In genomic region chr16:4781524-4782196, GRCm38 (mm10) we compare ENCODE assay signal across 8 mouse cellular contexts. TPM values are rescaled to one million over a fixed set of nuclear protein-coding genes. Genes with fewer than 3 reads are reported as not detected.
DNase-seq lines count a peak whose midpoint lies in the region; ATAC-seq and TF ChIP-seq lines count a peak whose summit lies in the region.

No protein-coding gene starts in this region.

- H3K9ac ChIP-seq in embryonic facial prominence, embryonic 15.5 days = no peak overlapping the region
- H3K9ac ChIP-seq in heart, postnatal 0 days (replicated peaks; ENCODE audit: low read depth, low read length) = no peak overlapping the region

- no peak overlapping the region for H3K4me3 ChIP-seq in embryonic facial prominence, embryonic 15.5 days (replicated peaks)
- H3K4me3 ChIP-seq in heart, postnatal 0 days (ENCODE audit: low read depth, low read length) = no peak overlapping the region

- H3K4me1 ChIP-seq in embryonic facial prominence, embryonic 15.5 days = peaks cover 27% of the 10 kb centered on the region
- peaks cover 57% of the 10 kb centered on the region for H3K4me1 ChIP-seq in heart, postnatal 0 days (ENCODE audit: control insufficient read depth, insufficient read depth)

- WGBS in embryonic facial prominence, embryonic 15.5 days = 60% methylated on average over 5 of the region's 5 CpGs
- WGBS in heart, postnatal 0 days = 21% methylated on average over 5 of the region's 5 CpGs

- TF ChIP-seq EP300 in heart, postnatal 0 days (IDR thresholded peaks at IDR 0.05; ENCODE audit: low read depth) = no peak

- H3K36me3 ChIP-seq in embryonic facial prominence, embryonic 15.5 days = peaks cover 4% of the 10 kb centered on the region; the same call in 1 of the 2 replicates
- H3K36me3 ChIP-seq in heart, postnatal 0 days (replicated peaks; ENCODE audit: control insufficient read depth, insufficient read depth, low read length) = peaks cover 4% of the 10 kb centered on the region; the same call in 1 of the 2 replicates

- peak; percentile 91 for DNase-seq in adipocyte (ENCODE audit: low spot score)
- peak; percentile 62 for DNase-seq in heart, postnatal 0 days (ENCODE audit: low spot score)
- DNase-seq in layer of hippocampus, postnatal 14 days (ENCODE audit: low spot score in 2 of 2) = peak; percentile 59 to 75
- peak; percentile 80 for DNase-seq in ovary, postnatal 14 days (ENCODE audit: low spot score)
- DNase-seq in spleen, adult 12 weeks (ENCODE audit: low spot score) = no peak

- H3K27ac ChIP-seq in embryonic facial prominence, embryonic 15.5 days (replicated peaks) = peak overlapping the region; percentile 52
- peak overlapping the region; percentile 83 for H3K27ac ChIP-seq in heart, postnatal 0 days (ENCODE audit: low read depth)

- no peaks in the 10 kb centered on the region for H3K27me3 ChIP-seq in embryonic facial prominence, embryonic 15.5 days
- H3K27me3 ChIP-seq in heart, postnatal 0 days (ENCODE audit: control insufficient read depth, insufficient read depth, low read length) = no peaks in the 10 kb centered on the region

- H3K9me3 ChIP-seq in embryonic facial prominence, embryonic 15.5 days (replicated peaks) = no peaks in the 10 kb centered on the region
- H3K9me3 ChIP-seq in heart, postnatal 0 days (replicated peaks; ENCODE audit: control insufficient read depth, low read length) = no peaks in the 10 kb centered on the region

- peak; percentile 16 for ATAC-seq in CD4-positive, CD25-positive, alpha-beta regulatory T cell, adult 4 months
- no peak for ATAC-seq in embryonic facial prominence, embryonic 15.5 days (ENCODE audit: insufficient number of reproducible peaks, low FRiP score, low TSS enrichment, low read depth)
- peak; percentile 56 for ATAC-seq in heart, postnatal 0 days (ENCODE audit: insufficient read depth, low read depth)
- no peak for ATAC-seq in megakaryocyte, adult 5-6 weeks (ENCODE audit: poor library complexity, severe bottlenecking)

- no peak for TF ChIP-seq CTCF in heart, postnatal 0 days (IDR thresholded peaks at IDR 0.05; ENCODE audit: low read depth)

- H3K4me2 ChIP-seq in embryonic facial prominence, embryonic 15.5 days (replicated peaks) = no peak overlapping the region
- peak overlapping the region; percentile 28 for H3K4me2 ChIP-seq in heart, postnatal 0 days (ENCODE audit: low read depth, low read length)

RNA-seq across cellular contexts. Expression of gene Cdip1, which starts 8.4 kb away (rescaled TPM):
- 10 to 100 TPM; 32.8 to 56.2 TPM for polyA plus RNA-seq in CD4-positive, CD25-positive, alpha-beta regulatory T cell, adult 4 months (2017; shearing (Covaris generic))
- 90.6 and 96.6 TPM in 2 replicates for polyA plus RNA-seq in embryonic facial prominence, embryonic 15.5 days (2015; fragmentation: Nextera tagmentation; extraction: Ambion mirVana)
- 149 and 160 TPM in 2 replicates for total RNA-seq in heart, postnatal 0 days (2014; rRNA removed; ENCODE audit: low replicate concordance)
- polyA plus RNA-seq in heart, postnatal 0 days (2015; fragmentation: Nextera tagmentation; extraction: Ambion mirVana) = 121 and 123 TPM in 2 replicates
- 100 to 1,000 TPM; 188 to 191 TPM for total RNA-seq in layer of hippocampus, postnatal 14 days (2021)
- 12.0 and 12.2 TPM in 2 replicates for total RNA-seq in megakaryocyte, adult 5-6 weeks (2015)
- total RNA-seq in megakaryocyte, adult 5-6 weeks (2017) = 9.2 and 11.1 TPM in 2 replicates

RNA-seq across cellular contexts. Expression of gene 4930562C15Rik, which starts 53.6 kb away (rescaled TPM):
- polyA plus RNA-seq in CD4-positive, CD25-positive, alpha-beta regulatory T cell, adult 4 months (2017; shearing (Covaris generic)) = 1 to 10 TPM in 1 of 2 experiments, under 1 TPM in 1; 0.68 to 1.3 TPM
- polyA plus RNA-seq in embryonic facial prominence, embryonic 15.5 days (2015; fragmentation: Nextera tagmentation; extraction: Ambion mirVana) = 0.32 and 0.63 TPM in 2 replicates
- not detected in 2 replicates for total RNA-seq in heart, postnatal 0 days (2014; rRNA removed; ENCODE audit: low replicate concordance)
- polyA plus RNA-seq in heart, postnatal 0 days (2015; fragmentation: Nextera tagmentation; extraction: Ambion mirVana) = 0.08 and 0.12 TPM in 2 replicates
- total RNA-seq in layer of hippocampus, postnatal 14 days (2021) = not detected
- total RNA-seq in megakaryocyte, adult 5-6 weeks (2015) = not detected in 2 replicates
- total RNA-seq in megakaryocyte, adult 5-6 weeks (2017) = not detected in 2 replicates

RNA-seq across cellular contexts. Expression of gene Hmox2, which starts 55.5 kb away (rescaled TPM):
- polyA plus RNA-seq in CD4-positive, CD25-positive, alpha-beta regulatory T cell, adult 4 months (2017; shearing (Covaris generic)) = 100 to 1,000 TPM; 114 to 119 TPM
- polyA plus RNA-seq in embryonic facial prominence, embryonic 15.5 days (2015; fragmentation: Nextera tagmentation; extraction: Ambion mirVana) = 100 and 101 TPM in 2 replicates
- 53.1 and 56.8 TPM in 2 replicates for total RNA-seq in heart, postnatal 0 days (2014; rRNA removed; ENCODE audit: low replicate concordance)
- 87.0 and 91.1 TPM in 2 replicates for polyA plus RNA-seq in heart, postnatal 0 days (2015; fragmentation: Nextera tagmentation; extraction: Ambion mirVana)
- 10 to 100 TPM; 81.9 to 84.3 TPM for total RNA-seq in layer of hippocampus, postnatal 14 days (2021)
- total RNA-seq in megakaryocyte, adult 5-6 weeks (2015) = 74.5 and 91.4 TPM in 2 replicates
- 89.6 and 108 TPM in 2 replicates for total RNA-seq in megakaryocyte, adult 5-6 weeks (2017)

Comparison
In these comparisons a context has a peak if more than half of its experiments do, and no peak if none do; other contexts are left out.
1. ATAC-seq: peak in CD4-positive, CD25-positive, alpha-beta regulatory T cell, adult 4 months (single experiment) and heart, postnatal 0 days (single experiment); none in embryonic facial prominence, embryonic 15.5 days (single experiment) and megakaryocyte, adult 5-6 weeks (single experiment).
2. RNA of gene Cdip1, which starts 8.4 kb away (total RNA-seq): 188 to 191 TPM in layer of hippocampus, postnatal 14 days and 149 to 160 TPM in heart, postnatal 0 days; 9.2 to 12.2 TPM in megakaryocyte, adult 5-6 weeks; every median in the first group is over 10 times any median in the second.